Mouse (Mus musculus) urinary bladder, postnatal 14 days (tissue): Measurements from ENCODE around the gene Siah1b.

Experiments used
- DNase-seq: peaks from one replicate; pipeline ENCODE4 v3.0.0; 2021; ENCODE audit warnings: low spot score

Siah1b gene

DNA sequence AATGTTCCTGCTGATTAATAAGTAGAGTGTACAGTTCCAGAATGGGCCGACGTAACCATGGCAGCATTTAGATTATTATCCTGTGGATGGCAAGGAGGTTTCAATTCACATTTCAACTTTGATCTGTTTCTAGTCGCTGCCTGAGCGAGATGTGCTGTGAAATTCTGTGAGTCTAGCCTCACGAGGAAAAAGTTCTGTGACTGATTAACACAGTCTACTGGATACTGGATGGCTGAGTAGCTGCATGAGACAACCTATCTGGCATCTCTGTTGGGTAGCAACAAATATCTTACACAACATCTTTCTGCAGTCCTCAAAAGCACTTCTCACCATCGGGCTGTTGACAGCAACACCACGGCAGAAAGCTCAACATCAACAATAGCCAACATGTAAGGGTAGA is 43.8 kb downstream of the Siah1b start:
- no peak for DNase-seq

DNA sequence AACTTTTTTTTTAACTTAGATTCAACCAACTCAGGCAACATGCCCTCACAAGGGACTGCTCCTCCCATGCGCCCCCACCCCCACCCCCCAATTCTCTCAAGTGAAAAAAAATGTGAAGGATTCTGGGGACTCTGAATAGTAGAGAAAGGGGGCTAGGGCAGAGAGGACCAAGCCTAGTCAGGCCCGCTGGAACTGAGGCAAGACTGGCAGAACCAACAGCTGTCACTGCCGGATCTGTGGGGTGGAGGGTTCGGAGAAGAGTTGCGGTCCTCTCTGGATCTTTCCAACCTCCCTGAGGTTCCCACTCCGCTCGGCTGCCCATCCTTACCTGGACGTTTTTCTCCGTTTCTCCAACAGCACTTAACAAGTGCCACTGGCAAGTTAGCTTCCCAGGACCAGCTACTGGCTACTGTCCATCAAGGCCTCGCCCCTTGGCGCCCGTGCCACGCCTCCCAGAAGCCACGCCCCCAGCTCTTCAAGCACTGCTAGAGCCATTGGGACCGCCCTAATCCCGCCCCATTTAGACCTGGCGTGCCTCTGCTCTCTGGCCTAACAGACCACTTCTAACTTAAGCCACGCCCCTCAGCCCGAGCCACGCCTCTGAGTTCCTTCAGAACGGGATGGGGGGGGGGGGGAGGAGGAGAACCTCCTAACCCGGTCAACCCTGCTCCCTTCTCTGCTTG is 48.5 kb downstream of the Siah1b start, which contains the start of gene Car5b:
Gene Car5b, minus strand, starts transcription at position 391 of the 683 bp plus-strand sequence.
- peak; percentile 92 for DNase-seq
